Mouse (Mus musculus) liver, embryonic 16.5 days (tissue): Measurements from ENCODE around the gene Gm10964. TPM values are rescaled to one million over a fixed set of nuclear protein-coding genes. Genes with fewer than 3 reads are reported as not detected.

Experiments used
- ATAC-seq: fragments of 200-750 bp; cut with Nextera tagmentation; 2 replicates; pipeline ENCODE4 v1.8.0; 2017; ENCODE audit warnings: low read depth, mild to moderate bottlenecking, moderate number of reproducible peaks, moderate library complexity
- H3K27ac ChIP-seq: fragments of 300-500 bp; sonication (generic); 2 replicates; pipeline ENCODE4 v1.5.1; 2014; ENCODE audit warnings: mild to moderate bottlenecking, low read length
- H3K27me3 ChIP-seq: fragments of 300-500 bp; sonication (generic); 2 replicates; pipeline ENCODE4 v1.6.1; 2014; ENCODE audit warnings: low read depth, low read length, mixed read lengths; ENCODE audit not compliant: control insufficient read depth, insufficient read depth
- H3K36me3 ChIP-seq: fragments of 300-500 bp; sonication (generic); 2 replicates; pipeline ENCODE4 v1.6.1; 2014; ENCODE audit warnings: mild to moderate bottlenecking; ENCODE audit not compliant: control insufficient read depth, insufficient read depth
- H3K4me1 ChIP-seq: fragments of 300-500 bp; sonication (generic); 2 replicates; pipeline ENCODE4 v1.6.1; 2014; ENCODE audit warnings: low read depth, low read length, mixed read lengths; ENCODE audit not compliant: control insufficient read depth
- H3K4me2 ChIP-seq: fragments of 300-500 bp; sonication (generic); 2 replicates; pipeline ENCODE4 v1.6.1; 2014; ENCODE audit warnings: low read depth, low read length, mixed read lengths
- H3K4me3 ChIP-seq: fragments of 300-500 bp; sonication (generic); 2 replicates; pipeline ENCODE4 v1.5.1; 2014; ENCODE audit warnings: low read depth, mild to moderate bottlenecking, low read length
- H3K9ac ChIP-seq: fragments of 300-500 bp; sonication (generic); 2 replicates; pipeline ENCODE4 v1.6.1; 2014; ENCODE audit warnings: low read depth, low read length
- H3K9me3 ChIP-seq: fragments of 300-500 bp; sonication (generic); replicated peaks from 2 replicates; pipeline ENCODE4 v1.6.1; 2016; ENCODE audit warnings: low read length; ENCODE audit not compliant: control insufficient read depth
- WGBS: fragments of 180-500 bp; shearing (Covaris S2); extraction: QIAGEN DNeasy Blood & Tissue Kit; methylation state at CpG from one replicate; pipeline ENCODE4 v1.1.7; 2014; ENCODE audit not compliant: insufficient replicate concordance; 5-methylcytosine and 5-hydroxymethylcytosine counted together
- polyA plus RNA-seq: library from polyadenylated mRNA; unstranded; fragments of >200 nt; fragmentation: Nextera tagmentation; extraction: Ambion mirVana; gene quantifications from 2 replicates; pipeline ENCODE4 v1.2.1, GENCODE M21; 2015

The Gm10964 gene
- not detected in 2 replicates for polyA plus RNA-seq

DNA sequence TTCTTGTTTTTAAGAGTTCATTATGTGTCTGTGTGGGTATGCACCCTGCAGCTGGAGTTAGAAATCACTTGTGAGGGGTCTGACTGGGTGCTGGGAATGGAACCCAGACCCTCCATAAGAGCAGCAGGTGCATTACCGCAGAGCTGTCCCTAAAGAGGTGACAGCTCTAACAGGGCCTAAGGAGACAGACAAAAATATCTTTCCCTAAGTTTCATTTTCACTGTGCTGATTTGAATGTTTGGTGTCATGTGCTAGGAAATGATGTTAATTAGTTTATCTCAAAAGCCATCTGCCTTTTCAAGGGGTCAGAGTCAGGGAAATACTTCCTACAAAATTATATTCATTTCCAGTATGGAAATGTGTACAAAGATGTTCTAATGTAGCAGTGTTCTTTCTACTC is at the start of gene Gm10964:
Gene Gm10964 (plus strand): TSS at position 38 of the 400 bp plus-strand sequence.
- H3K27ac ChIP-seq, result no peak within 1 kb of the TSS
- H3K4me3 ChIP-seq, result peak within 1 kb of the TSS; percentile 48
- no peak within 1 kb of the TSS for H3K9ac ChIP-seq
- H3K9me3 ChIP-seq, result no peaks in the 10 kb centered on the region
- no peaks in the 10 kb centered on the region for H3K27me3 ChIP-seq
- H3K36me3 ChIP-seq, result peaks cover 25% of the 10 kb centered on the region
- peak within 1 kb of the TSS; percentile 66 for H3K4me2 ChIP-seq
- WGBS, result 90% methylated on average over 1 of the region's 1 CpGs
- ATAC-seq, result no peak
- H3K4me1 ChIP-seq, result peaks cover 12% of the 10 kb centered on the region

DNA sequence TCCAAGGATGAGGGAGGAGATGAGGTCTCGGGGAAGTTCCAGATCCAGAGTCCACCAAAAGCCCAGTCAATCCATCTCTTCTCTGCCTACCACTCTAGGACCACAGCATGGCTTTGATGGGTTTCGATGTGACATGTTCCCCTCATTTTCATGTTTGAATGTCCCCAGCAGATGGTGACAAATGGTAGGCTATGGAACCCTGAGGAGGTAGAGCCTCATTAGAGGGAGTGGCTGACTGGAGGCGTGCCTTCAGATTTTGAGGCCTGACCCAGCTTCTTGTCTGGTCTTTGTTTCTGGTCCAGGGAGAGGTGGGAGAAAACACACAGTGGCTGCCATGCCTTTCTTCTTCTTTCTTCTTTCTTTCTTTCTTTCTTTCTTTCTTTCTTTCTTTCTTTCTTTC is 48.7 kb upstream of the Gm10964 start:
- no peaks in the 10 kb centered on the region for H3K27me3 ChIP-seq
- H3K4me2 ChIP-seq, result no peak overlapping the region
- H3K4me3 ChIP-seq, result no peak overlapping the region
- no peak overlapping the region for H3K9ac ChIP-seq
- H3K4me1 ChIP-seq, result no peaks in the 10 kb centered on the region
- H3K9me3 ChIP-seq, result no peaks in the 10 kb centered on the region
- H3K27ac ChIP-seq, result no peak overlapping the region
- ATAC-seq, result no peak
- 57% methylated on average over 3 of the region's 3 CpGs for WGBS
- H3K36me3 ChIP-seq, result no peaks in the 10 kb centered on the region

GRCm38 (mm10) chr3:103695556-103695955 is 43.6 kb upstream of the Gm10964 start:
- no peak for ATAC-seq
- no peak overlapping the region for H3K27ac ChIP-seq
- H3K36me3 ChIP-seq, result no peaks in the 10 kb centered on the region
- no peaks in the 10 kb centered on the region for H3K27me3 ChIP-seq
- 46% methylated on average over 3 of the region's 3 CpGs for WGBS
- H3K4me2 ChIP-seq, result no peak overlapping the region
- no peak overlapping the region for H3K9ac ChIP-seq
- H3K4me3 ChIP-seq, result no peak overlapping the region
- H3K9me3 ChIP-seq, result no peaks in the 10 kb centered on the region
- H3K4me1 ChIP-seq, result no peaks in the 10 kb centered on the region

DNA sequence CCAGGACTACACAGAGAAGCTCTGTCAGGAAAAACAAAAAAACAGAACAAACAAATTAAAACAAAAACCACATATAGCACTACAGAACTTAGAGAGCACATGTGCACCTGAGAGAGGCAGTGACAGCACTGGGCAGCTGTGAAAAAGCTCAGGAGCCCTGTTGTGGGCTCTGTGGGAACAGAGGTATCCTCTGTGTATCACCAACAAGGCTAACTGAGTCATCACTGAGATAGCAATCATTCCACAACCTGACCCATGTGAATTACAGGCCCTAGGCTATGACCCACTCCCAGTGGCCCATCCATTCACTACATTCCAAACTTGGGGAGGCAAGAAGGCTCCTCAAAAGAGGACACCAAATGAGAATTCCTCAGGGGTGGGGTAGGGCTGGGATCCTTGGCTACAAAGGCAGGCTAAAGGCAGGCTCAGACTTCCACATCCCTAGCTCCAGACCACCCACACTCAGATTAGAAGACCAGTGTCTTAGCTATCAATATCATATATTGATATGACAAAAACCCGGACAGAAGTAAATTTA is 42.7 kb upstream of the Gm10964 start:
- H3K27me3 ChIP-seq, result no peaks in the 10 kb centered on the region
- H3K4me1 ChIP-seq, result no peaks in the 10 kb centered on the region
- H3K27ac ChIP-seq, result no peak overlapping the region
- H3K9ac ChIP-seq, result no peak overlapping the region
- no peak overlapping the region for H3K4me2 ChIP-seq
- H3K36me3 ChIP-seq, result no peaks in the 10 kb centered on the region
- no peaks in the 10 kb centered on the region for H3K9me3 ChIP-seq
- 63% methylated on average over 1 of the region's 1 CpGs for WGBS
- ATAC-seq, result no peak
- H3K4me3 ChIP-seq, result no peak overlapping the region

DNA sequence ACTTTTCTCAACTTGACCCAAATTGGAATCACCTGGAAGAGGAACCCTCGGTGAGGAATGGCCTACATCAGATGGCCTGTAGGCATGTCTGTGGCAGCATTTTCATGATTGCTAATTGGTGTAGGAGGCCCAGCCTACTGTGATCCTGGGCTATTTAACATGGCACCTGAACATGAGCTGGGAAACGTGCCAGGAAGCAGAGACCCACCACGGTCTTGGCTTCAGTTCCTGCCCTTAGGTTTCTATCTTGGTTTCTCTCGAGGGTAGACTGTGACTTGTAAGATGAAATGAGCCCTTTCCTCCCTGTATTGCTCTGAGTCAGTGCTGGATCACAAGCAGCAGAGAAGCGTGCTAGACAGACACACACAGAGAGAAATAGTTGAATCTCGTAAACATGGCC is 34.5 kb upstream of the Gm10964 start:
- Histone ChIP-seq H3K27ac (no peak overlapping the region), H3K4me2 (no peak overlapping the region), H3K27me3 (no peaks in the 10 kb centered on the region), H3K36me3 (no peaks in the 10 kb centered on the region), H3K4me1 (no peaks in the 10 kb centered on the region), H3K4me3 (no peak overlapping the region), H3K9me3 (no peaks in the 10 kb centered on the region), H3K9ac (no peak overlapping the region)
- WGBS, result 60% methylated on average over 6 of the region's 6 CpGs
- ATAC-seq, result no peak

DNA sequence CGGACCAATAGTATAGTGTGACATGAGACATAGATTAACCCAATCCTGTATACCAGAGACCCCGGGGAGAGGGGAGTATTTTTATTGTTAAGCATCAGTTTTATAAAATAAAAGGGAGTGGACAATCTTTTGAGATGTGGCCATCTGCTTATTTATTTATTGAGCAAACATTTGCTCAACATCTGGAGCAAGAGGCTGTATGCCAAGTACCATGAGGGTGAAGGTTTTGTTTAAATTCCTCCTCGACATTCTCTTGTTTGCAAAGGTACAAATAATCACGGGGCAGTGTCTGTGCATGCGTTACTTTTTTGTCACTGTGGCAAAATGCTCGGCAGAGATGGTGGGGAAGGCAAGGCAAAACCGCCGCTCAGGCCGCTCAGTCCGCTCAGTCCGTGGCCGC is 33.7 kb upstream of the Gm10964 start:
- Histone ChIP-seq H3K36me3 (no peaks in the 10 kb centered on the region), H3K4me2 (no peak overlapping the region), H3K27me3 (no peaks in the 10 kb centered on the region), H3K4me1 (no peaks in the 10 kb centered on the region), H3K4me3 (no peak overlapping the region), H3K9me3 (no peaks in the 10 kb centered on the region), H3K27ac (no peak overlapping the region), H3K9ac (no peak overlapping the region)
- 71% methylated on average over 12 of the region's 12 CpGs for WGBS
- ATAC-seq, result no peak

DNA sequence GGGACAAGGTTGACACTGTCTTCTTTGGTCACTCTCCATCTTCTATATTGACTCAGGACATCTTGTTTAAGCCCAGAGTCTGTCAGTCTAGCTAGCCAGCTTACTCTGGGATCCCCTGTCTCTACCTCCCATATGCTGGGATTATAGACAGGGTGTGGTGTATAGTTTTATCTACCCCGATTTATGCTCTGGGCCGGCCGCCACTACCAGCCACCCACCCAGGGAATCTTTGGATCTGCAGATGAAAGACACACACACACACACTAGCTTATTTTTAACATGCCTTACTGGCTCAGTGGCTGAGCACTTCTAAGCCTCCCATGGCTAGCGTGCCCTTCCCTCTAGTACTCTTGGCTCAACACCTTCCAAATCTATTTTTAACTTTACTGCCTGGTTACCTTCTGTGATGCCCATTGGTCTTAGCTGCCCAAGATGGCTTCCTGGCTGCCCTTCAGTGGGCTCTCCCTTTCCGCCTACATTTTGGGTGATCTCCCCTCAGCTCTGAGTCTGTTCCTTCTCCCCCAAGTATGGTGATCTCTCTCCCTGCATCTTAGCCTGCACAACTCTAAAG is 29.6 kb upstream of the Gm10964 start:
- Histone ChIP-seq H3K4me3 (no peak overlapping the region), H3K9ac (no peak overlapping the region), H3K9me3 (no peaks in the 10 kb centered on the region), H3K27ac (no peak overlapping the region), H3K4me1 (no peaks in the 10 kb centered on the region), H3K36me3 (no peaks in the 10 kb centered on the region), H3K27me3 (no peaks in the 10 kb centered on the region), H3K4me2 (no peak overlapping the region)
- WGBS, result 51% methylated on average over 5 of the region's 5 CpGs
- no peak for ATAC-seq

DNA sequence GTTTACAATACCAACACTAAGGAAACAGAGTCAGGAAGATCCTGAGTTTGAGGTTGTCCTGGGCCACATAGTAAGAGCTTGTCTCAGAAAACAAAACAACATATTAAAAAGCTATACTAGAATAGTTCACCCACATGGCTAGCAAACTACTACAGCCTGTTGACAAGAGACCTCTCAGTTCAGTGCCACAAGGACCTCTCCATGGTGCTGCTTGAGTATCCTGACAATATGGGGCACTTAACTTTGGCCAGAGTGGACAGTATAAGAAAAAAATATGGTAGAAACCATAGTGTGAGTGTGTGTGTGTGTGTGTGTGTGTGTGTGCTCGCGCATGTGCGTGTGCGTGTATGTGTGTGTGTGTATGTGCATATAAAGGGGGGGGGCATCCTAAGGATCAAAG is 27.0 kb upstream of the Gm10964 start:
- Histone ChIP-seq H3K4me1 (no peaks in the 10 kb centered on the region), H3K27ac (no peak overlapping the region), H3K9ac (no peak overlapping the region), H3K36me3 (no peaks in the 10 kb centered on the region), H3K4me2 (no peak overlapping the region), H3K9me3 (no peaks in the 10 kb centered on the region), H3K27me3 (no peaks in the 10 kb centered on the region), H3K4me3 (no peak overlapping the region)
- WGBS, result 87% methylated on average over 4 of the region's 4 CpGs
- no peak for ATAC-seq

DNA sequence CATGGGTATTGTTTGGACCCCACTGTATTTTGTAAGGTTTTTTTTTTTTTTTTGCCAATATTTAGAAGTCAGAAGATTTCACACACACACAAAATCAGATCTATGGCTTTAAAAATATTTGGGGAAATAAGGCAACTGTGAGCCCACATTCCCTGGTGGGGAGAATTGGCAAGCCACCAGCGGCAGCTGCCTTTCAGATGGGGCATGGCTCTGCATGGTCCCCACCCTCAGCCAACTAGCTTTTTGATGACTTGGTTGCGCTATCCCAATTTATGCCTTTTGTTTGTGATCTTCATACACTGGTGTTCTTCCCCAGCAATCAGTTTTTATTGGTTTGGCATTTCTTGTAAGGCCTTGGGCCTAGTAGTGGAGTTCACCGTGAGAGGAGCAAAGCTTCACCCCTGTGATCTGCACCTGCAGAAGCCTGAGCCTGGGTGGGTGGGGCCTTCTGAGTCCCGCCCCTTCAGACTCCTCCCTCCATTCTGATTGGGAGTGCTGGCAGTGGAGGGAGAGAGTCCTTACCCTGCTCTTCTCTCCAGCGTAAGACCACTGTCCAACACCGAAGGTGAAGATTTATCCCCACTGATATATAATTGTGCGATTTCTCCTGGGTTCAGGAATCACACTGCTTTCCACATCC is 24.8 kb upstream of the Gm10964 start:
- no peak overlapping the region for H3K4me2 ChIP-seq
- WGBS, result 57% methylated on average over 7 of the region's 7 CpGs
- no peaks in the 10 kb centered on the region for H3K27me3 ChIP-seq
- H3K9me3 ChIP-seq, result no peaks in the 10 kb centered on the region
- no peaks in the 10 kb centered on the region for H3K4me1 ChIP-seq
- ATAC-seq, result no peak
- H3K9ac ChIP-seq, result no peak overlapping the region
- H3K36me3 ChIP-seq, result no peaks in the 10 kb centered on the region
- H3K27ac ChIP-seq, result no peak overlapping the region
- no peak overlapping the region for H3K4me3 ChIP-seq
